Mouse (Mus musculus): ENCODE data around the gene Pzp. TPM values are rescaled to one million over a fixed set of nuclear protein-coding genes. Genes with fewer than 3 reads are reported as not detected.

The Pzp gene
- total RNA-seq, 2 experiments from 2014 or later: not detected

- DNase-seq (ENCODE audit: low spot score in 2 of 2): no peak
Observed at GRCm38 (mm10) chr6:128436356-128437005, 90.0 kb downstream of the Pzp start.

GRCm38 (mm10) chr6:128435474-128435873 lies 91.0 kb downstream of the Pzp start:
- DNase-seq (ENCODE audit: low spot score in 2 of 2): no peak

Other genes with a start within 250 kb of the Pzp start
- gene Tead4, start 225.9 kb downstream of the Pzp start, total RNA-seq (2021): 1 to 10 TPM in 1 of 2 experiments, under 1 TPM in 1; 0.97 to 1.5 TPM
- 10 to 100 TPM; 19.2 to 21.4 TPM for gene Tulp3, start 170.9 kb downstream of the Pzp start, total RNA-seq (2021)
- gene Rhno1, start 163.8 kb downstream of the Pzp start, total RNA-seq (2021): 10 to 100 TPM; 21.5 to 23.4 TPM
- gene Foxm1, start 163.8 kb downstream of the Pzp start, total RNA-seq (2021): 1 to 10 TPM in 1 of 2 experiments, under 1 TPM in 1; 0.84 to 1.3 TPM
- gene Tex52, start 151.3 kb downstream of the Pzp start, total RNA-seq (2021): 1 to 10 TPM; 1.9 to 2.7 TPM
- gene Gm44596, start 151.2 kb downstream of the Pzp start, total RNA-seq (2021): not detected
- gene Nrip2, start 127.4 kb downstream of the Pzp start, total RNA-seq (2021): 10 to 100 TPM; 14.6 to 16.4 TPM
- gene Itfg2, start 101.8 kb downstream of the Pzp start, total RNA-seq (2021): 10 to 100 TPM; 21.1 to 26.3 TPM
- 100 to 1,000 TPM; 123 to 132 TPM for gene Fkbp4, start 88.0 kb downstream of the Pzp start, total RNA-seq (2021)
- 10 to 100 TPM in 1 of 2 experiments, 1 to 10 TPM in 1; 7.2 to 12.3 TPM for gene A2ml1, start 54.9 kb upstream of the Pzp start, total RNA-seq (2021)
- not detected for gene Klrb1a, start 96.8 kb upstream of the Pzp start, total RNA-seq (2021)
- not detected for gene Clec2h, start 135.7 kb upstream of the Pzp start, total RNA-seq (2021)
- gene Klrb1, start 196.3 kb upstream of the Pzp start, total RNA-seq (2021): not detected

Measured in layer of hippocampus, adult 18-20 months (tissue).